Mouse (Mus musculus) forebrain, embryonic 14.5 days (tissue): ENCODE measurements around the gene Cog5. TPM values are rescaled to one million over a fixed set of nuclear protein-coding genes. Genes with fewer than 3 reads are reported as not detected.

Source experiments
- ATAC-seq: fragments of 200-750 bp; cut with Nextera tagmentation; 2 replicates; pipeline ENCODE4 v1.8.0; 2017; ENCODE audit warnings: mild to moderate bottlenecking, moderate library complexity
- DNase-seq: peaks from one replicate; pipeline ENCODE4 v3.0.0-alpha.2; 2015; ENCODE audit warnings: low spot score
- H3K27ac ChIP-seq: fragments of 300-500 bp; sonication (generic); 2 replicates; pipeline ENCODE4 v1.5.1; 2014; ENCODE audit warnings: low read depth, mild to moderate bottlenecking, control low read depth, low read length, moderate library complexity
- H3K27me3 ChIP-seq: fragments of 300-500 bp; sonication (generic); replicated peaks from 2 replicates; pipeline ENCODE4 v1.6.1; 2014; ENCODE audit warnings: low read length, control low read depth, mixed read lengths; ENCODE audit not compliant: control insufficient read depth, insufficient read depth
- H3K36me3 ChIP-seq: fragments of 300-500 bp; sonication (generic); 2 replicates; pipeline ENCODE4 v1.6.1; 2014; ENCODE audit warnings: low read length, control low read depth; ENCODE audit not compliant: control insufficient read depth, insufficient read depth
- H3K4me1 ChIP-seq: fragments of 300-500 bp; sonication (generic); 2 replicates; pipeline ENCODE4 v1.6.1; 2014; ENCODE audit warnings: antibody characterized with exemption, low read length, control low read depth; ENCODE audit not compliant: control insufficient read depth, insufficient read depth
- H3K4me2 ChIP-seq: fragments of 300-500 bp; sonication (generic); 2 replicates; pipeline ENCODE4 v1.6.1; 2014; ENCODE audit warnings: mild to moderate bottlenecking, control low read depth, low read length
- H3K4me3 ChIP-seq: fragments of 300-500 bp; sonication (generic); 2 replicates; pipeline ENCODE4 v1.5.1; 2014; ENCODE audit warnings: low read depth, low read length, control low read depth
- H3K9ac ChIP-seq: fragments of 300-500 bp; sonication (generic); 2 replicates; pipeline ENCODE4 v1.6.1; 2014; ENCODE audit warnings: mild to moderate bottlenecking, low read length, control low read depth, moderate library complexity
- H3K9me3 ChIP-seq: fragments of 300-500 bp; sonication (generic); replicated peaks from 2 replicates; pipeline ENCODE4 v1.6.1; 2016; ENCODE audit warnings: low read length, control low read depth, mixed read lengths; ENCODE audit not compliant: control insufficient read depth
- WGBS: fragments of 180-500 bp; shearing (Covaris S2); extraction: QIAGEN DNeasy Blood & Tissue Kit; methylation state at CpG from one replicate; pipeline ENCODE4 v1.1.7; 2014; 5-methylcytosine and 5-hydroxymethylcytosine counted together
- polyA plus RNA-seq: library from polyadenylated mRNA; unstranded; fragments of >200 nt; fragmentation: Nextera tagmentation; extraction: Ambion mirVana; gene quantifications from 2 replicates; pipeline ENCODE4 v1.2.1, GENCODE M21; 2014

Cog5 gene
- polyA plus RNA-seq, 1 experiment from 2014 or later, result 25.1 TPM

GRCm38 (mm10) chr12:31749846-31750245 is 95.2 kb downstream of the Cog5 start:
- no peak for ATAC-seq
- Histone ChIP-seq H3K9me3 (no peaks in the 10 kb centered on the region), H3K36me3 (no peaks in the 10 kb centered on the region), H3K4me1 (no peaks in the 10 kb centered on the region), H3K4me2 (no peak overlapping the region), H3K27me3 (no peaks in the 10 kb centered on the region), H3K9ac (no peak overlapping the region), H3K4me3 (no peak overlapping the region), H3K27ac (no peak overlapping the region)
- no peak for DNase-seq
- 94% methylated on average over 4 of the region's 4 CpGs for WGBS

DNA sequence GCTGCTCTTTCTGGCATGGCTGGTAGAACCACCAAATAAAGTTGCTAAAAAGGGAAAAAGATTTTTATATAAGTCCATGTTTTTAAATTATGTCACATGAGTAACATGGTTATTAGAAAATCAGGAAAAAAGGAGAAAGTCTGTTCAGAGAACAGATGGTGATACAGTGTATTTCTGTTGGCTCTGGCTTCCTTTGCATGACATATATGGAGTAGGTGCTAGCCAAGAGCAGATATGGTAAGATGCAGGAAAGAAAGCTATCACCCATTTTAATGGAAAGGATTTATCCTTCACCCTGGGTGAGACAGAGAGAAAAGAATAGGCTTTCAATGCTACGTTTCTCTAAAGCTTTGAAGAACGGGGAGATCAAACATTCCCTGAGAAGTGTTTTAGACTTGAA is 99.8 kb downstream of the Cog5 start:
- ATAC-seq (peak; percentile 44; the same call in 1 of the 2 replicates), DNase-seq (peak; percentile 47)
- Histone ChIP-seq H3K36me3 (no peaks in the 10 kb centered on the region), H3K4me2 (no peak overlapping the region), H3K9me3 (no peaks in the 10 kb centered on the region), H3K27ac (no peak overlapping the region), H3K9ac (no peak overlapping the region), H3K4me3 (no peak overlapping the region), H3K27me3 (no peaks in the 10 kb centered on the region), H3K4me1 (no peaks in the 10 kb centered on the region)
- 60% methylated on average over 2 of the region's 2 CpGs for WGBS

GRCm38 (mm10) chr12:31755885-31756755 is 101.5 kb downstream of the Cog5 start:
- H3K27me3 ChIP-seq, result no peaks in the 10 kb centered on the region
- H3K4me1 ChIP-seq, result no peaks in the 10 kb centered on the region
- H3K27ac ChIP-seq, result no peak overlapping the region
- H3K9ac ChIP-seq, result no peak overlapping the region
- 52% methylated on average over 2 of the region's 2 CpGs for WGBS
- DNase-seq (no peak), ATAC-seq (no peak)
- no peaks in the 10 kb centered on the region for H3K36me3 ChIP-seq
- H3K4me3 ChIP-seq, result no peak overlapping the region
- H3K4me2 ChIP-seq, result no peak overlapping the region
- H3K9me3 ChIP-seq, result no peaks in the 10 kb centered on the region

DNA sequence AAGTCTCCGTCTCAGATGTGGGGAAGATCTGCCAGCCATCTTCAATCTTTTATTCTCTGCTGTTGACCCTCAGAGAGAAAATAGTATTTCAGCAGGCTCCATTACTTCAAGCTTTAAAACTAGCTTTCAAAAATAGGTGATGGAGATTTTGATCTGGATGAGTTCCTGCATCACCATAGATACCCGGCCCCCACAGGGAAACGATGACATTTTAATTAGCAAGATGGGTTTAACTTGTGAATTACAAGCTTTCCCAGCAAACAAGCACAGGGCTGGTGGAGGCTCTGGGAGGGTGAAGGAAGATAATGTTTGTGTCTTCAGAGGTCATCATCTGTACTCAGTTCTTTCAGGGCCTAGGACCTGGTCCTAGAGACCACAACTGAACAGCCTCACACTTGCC is 118.9 kb downstream of the Cog5 start:
- Histone ChIP-seq H3K27ac (no peak overlapping the region), H3K4me2 (no peak overlapping the region), H3K9me3 (no peaks in the 10 kb centered on the region), H3K27me3 (no peaks in the 10 kb centered on the region), H3K4me1 (no peaks in the 10 kb centered on the region), H3K4me3 (no peak overlapping the region), H3K9ac (no peak overlapping the region), H3K36me3 (no peaks in the 10 kb centered on the region)
- 83% methylated on average over 3 of the region's 3 CpGs for WGBS
- ATAC-seq (no peak), DNase-seq (no peak)

GRCm38 (mm10) chr12:31784291-31784690 is 129.6 kb downstream of the Cog5 start:
- H3K4me2 ChIP-seq, result no peak overlapping the region
- DNase-seq (no peak), ATAC-seq (no peak)
- no peak overlapping the region for H3K9ac ChIP-seq
- H3K27me3 ChIP-seq, result no peaks in the 10 kb centered on the region
- no peaks in the 10 kb centered on the region for H3K9me3 ChIP-seq
- H3K4me1 ChIP-seq, result no peaks in the 10 kb centered on the region
- H3K4me3 ChIP-seq, result no peak overlapping the region
- WGBS, result 69% methylated on average over 1 of the region's 1 CpGs
- no peak overlapping the region for H3K27ac ChIP-seq
- H3K36me3 ChIP-seq, result no peaks in the 10 kb centered on the region

GRCm38 (mm10) chr12:31788530-31788929 is 133.9 kb downstream of the Cog5 start:
- Histone ChIP-seq H3K9ac (no peak overlapping the region), H3K4me3 (no peak overlapping the region), H3K9me3 (no peaks in the 10 kb centered on the region), H3K4me2 (no peak overlapping the region), H3K36me3 (no peaks in the 10 kb centered on the region), H3K4me1 (no peaks in the 10 kb centered on the region), H3K27me3 (no peaks in the 10 kb centered on the region), H3K27ac (no peak overlapping the region)
- ATAC-seq, result no peak
- 95% methylated on average over 3 of the region's 3 CpGs for WGBS
- no peak for DNase-seq

GRCm38 (mm10) chr12:31806410-31807154 is 151.9 kb downstream of the Cog5 start:
- Histone ChIP-seq H3K27ac (no peak overlapping the region), H3K4me3 (no peak overlapping the region), H3K9ac (no peak overlapping the region), H3K9me3 (no peaks in the 10 kb centered on the region), H3K4me2 (no peak overlapping the region), H3K36me3 (no peaks in the 10 kb centered on the region), H3K4me1 (no peaks in the 10 kb centered on the region), H3K27me3 (no peaks in the 10 kb centered on the region)
- ATAC-seq, result no peak
- no peak for DNase-seq
- WGBS, result 87% methylated on average over 5 of the region's 5 CpGs

GRCm38 (mm10) chr12:31818051-31818461 is 163.4 kb downstream of the Cog5 start:
- Histone ChIP-seq H3K4me1 (no peaks in the 10 kb centered on the region), H3K36me3 (no peaks in the 10 kb centered on the region), H3K4me3 (no peak overlapping the region), H3K27ac (no peak overlapping the region), H3K27me3 (no peaks in the 10 kb centered on the region), H3K4me2 (no peak overlapping the region), H3K9ac (no peak overlapping the region), H3K9me3 (no peaks in the 10 kb centered on the region)
- WGBS, result 93% methylated on average over 3 of the region's 3 CpGs
- peak; percentile 29 for DNase-seq
- ATAC-seq, result peak; percentile 32; the same call in 1 of the 2 replicates

DNA sequence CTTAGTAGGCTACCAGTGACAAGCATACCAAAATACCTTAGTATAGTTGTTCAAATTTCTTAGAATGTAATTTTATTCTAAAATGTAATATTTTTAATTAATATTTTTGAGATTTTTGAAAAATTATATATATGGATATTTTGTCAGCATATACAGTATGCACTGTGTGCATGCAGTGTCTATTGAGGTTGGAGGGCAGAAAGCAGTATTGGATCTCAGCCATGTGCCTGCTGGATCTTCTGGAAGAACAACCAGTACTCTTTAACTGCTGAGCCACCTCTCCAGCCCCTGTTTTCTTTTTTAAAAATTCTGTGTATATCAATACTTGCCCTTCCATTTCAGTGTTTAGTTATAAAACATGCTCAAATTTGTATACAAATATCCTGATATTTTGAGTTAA is 164.4 kb downstream of the Cog5 start:
- Histone ChIP-seq H3K27ac (no peak overlapping the region), H3K9ac (no peak overlapping the region), H3K9me3 (no peaks in the 10 kb centered on the region), H3K36me3 (no peaks in the 10 kb centered on the region), H3K4me3 (no peak overlapping the region), H3K4me1 (no peaks in the 10 kb centered on the region), H3K4me2 (no peak overlapping the region), H3K27me3 (no peaks in the 10 kb centered on the region)
- no peak for DNase-seq
- no peak for ATAC-seq
